In the genomic region with DNA sequence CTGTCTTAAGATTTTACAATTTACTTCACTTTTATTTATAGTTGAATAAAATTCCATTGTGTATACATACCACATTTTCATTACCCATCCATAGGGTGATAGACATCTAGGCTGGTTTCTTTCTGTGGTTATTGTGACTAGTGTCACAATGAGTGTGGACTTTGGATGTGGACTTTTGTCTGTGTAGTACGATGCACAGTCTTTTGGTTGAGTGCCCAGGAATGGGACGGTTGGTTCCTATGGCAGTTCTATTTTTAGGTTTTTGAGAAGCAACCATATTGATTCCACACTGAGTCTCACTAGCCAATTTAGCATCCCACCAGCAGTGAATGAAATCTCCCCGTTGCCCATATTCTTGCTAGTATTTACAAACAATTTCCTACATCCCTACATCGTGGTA, we compare ENCODE assay signal across 23 mouse cellular contexts.
DNase-seq lines count a peak whose midpoint lies in the region; ATAC-seq and TF ChIP-seq lines count a peak whose summit lies in the region.
"Had no signal": no experiment of that assay in that cellular context is flagged by ENCODE, and none has a peak within 500 bp of the region (broad histone marks: within the 10 kb centered on the region; RNA-seq: fewer than 3 reads in every experiment).

No protein-coding gene starts in this region.

- H3K4me3 ChIP-seq in liver, postnatal 0 days (ENCODE audit: low read depth, low read length): no peak overlapping the region
- H3K4me3 ChIP-seq in liver, embryonic 11.5 days (ENCODE audit: low read depth, low read length): no peak overlapping the region
- H3K4me3 ChIP-seq: forebrain, embryonic 10.5 days; heart, adult 2 months; heart, embryonic 10.5 days; heart, embryonic 13.5 days; hindbrain, embryonic 12.5 days; hindbrain, embryonic 15.5 days had no signal

- no peak for TF ChIP-seq EP300 in liver, postnatal 0 days (IDR thresholded peaks at IDR 0.05; ENCODE audit: low read depth)

- H3K4me2 ChIP-seq in liver, postnatal 0 days (ENCODE audit: low read depth, low read length): no peak overlapping the region
- H3K4me2 ChIP-seq in liver, embryonic 11.5 days: no peak overlapping the region
- H3K4me2 ChIP-seq: heart, embryonic 13.5 days; hindbrain, embryonic 12.5 days; hindbrain, embryonic 15.5 days had no signal

- peak; percentile 86 for ATAC-seq in liver, postnatal 0 days
- ATAC-seq in liver, embryonic 11.5 days (replicated peaks; ENCODE audit: low FRiP score): no peak
- ATAC-seq: forebrain, embryonic 14.5 days; Patski had no signal

- WGBS in liver, postnatal 0 days (ENCODE audit: insufficient replicate concordance): 48% methylated on average over 4 of the region's 4 CpGs
- 68% methylated on average over 4 of the region's 4 CpGs for WGBS in liver, embryonic 11.5 days

- H3K27me3 ChIP-seq in liver, postnatal 0 days (ENCODE audit: insufficient read depth, low read length): no peaks in the 10 kb centered on the region
- H3K27me3 ChIP-seq in liver, embryonic 11.5 days (replicated peaks; ENCODE audit: control insufficient read depth, insufficient read depth, low read length): no peaks in the 10 kb centered on the region
- H3K27me3 ChIP-seq: CH12.LX; hindbrain, embryonic 12.5 days; hindbrain, embryonic 15.5 days; Patski had no signal

- 0 out of 2 replicates have a peak, but pooled peaks cover 2% of the 10 kb centered on the region for H3K4me1 ChIP-seq in liver, postnatal 0 days (ENCODE audit: insufficient read depth)
- no peaks in the 10 kb centered on the region for H3K4me1 ChIP-seq in liver, embryonic 11.5 days (replicated peaks; ENCODE audit: control insufficient read depth, insufficient read depth, low read length)

- TF ChIP-seq CTCF in liver, postnatal 0 days (IDR thresholded peaks at IDR 0.05; ENCODE audit: low read depth): no peak

- intact Hi-C loops in heart, postnatal 14 days (cut with DNase I): no loop called here

- H3K9me3 ChIP-seq in liver, postnatal 0 days (ENCODE audit: low read length): no peaks in the 10 kb centered on the region
- H3K9me3 ChIP-seq in liver, embryonic 11.5 days (ENCODE audit: control insufficient read depth, low read length): no peaks in the 10 kb centered on the region
- H3K9me3 ChIP-seq: forebrain, embryonic 10.5 days; G1E; heart, embryonic 10.5 days; hindbrain, embryonic 12.5 days; hindbrain, embryonic 15.5 days had no signal

- DNase-seq in heart, adult 11 months: peak; percentile 27
- DNase-seq in heart, postnatal 14 days: no peak
- peak; percentile 42 for DNase-seq in kidney, adult 9 months
- DNase-seq in kidney, postnatal 14 days: no peak
- DNase-seq in liver, postnatal 0 days: peak; percentile 21
- no peak for DNase-seq in liver, embryonic 11.5 days (ENCODE audit: low spot score)
- DNase-seq: adrenal gland, postnatal 10 days; adrenal gland, postnatal 36 days; B cell, adult 2 months; cerebellum, adult 18-20 months; cerebellum, adult 9-10 months; cerebellum, postnatal 14 days; gastrocnemius, postnatal 25 days; heart, adult 2 months had no signal

- H3K27ac ChIP-seq in liver, postnatal 0 days (ENCODE audit: low read depth): peak overlapping the region; percentile 71; the same call in 1 of the 2 replicates
- H3K27ac ChIP-seq in liver, embryonic 11.5 days (ENCODE audit: low read depth, low read length): no peak overlapping the region
- H3K27ac ChIP-seq: forebrain, embryonic 10.5 days; heart, adult 2 months; heart, embryonic 10.5 days; heart, embryonic 13.5 days; hindbrain, embryonic 12.5 days; hindbrain, embryonic 15.5 days had no signal

- H3K36me3 ChIP-seq in liver, postnatal 0 days (replicated peaks; ENCODE audit: insufficient read depth, low read length): no peaks in the 10 kb centered on the region
- no peaks in the 10 kb centered on the region for H3K36me3 ChIP-seq in liver, embryonic 11.5 days (ENCODE audit: control insufficient read depth, insufficient read depth, low read length)
- H3K36me3 ChIP-seq: forebrain, embryonic 10.5 days; G1E; heart, embryonic 10.5 days; heart, embryonic 13.5 days; hindbrain, embryonic 12.5 days; hindbrain, embryonic 15.5 days had no signal

- no peak overlapping the region for H3K9ac ChIP-seq in liver, postnatal 0 days (replicated peaks)
- no peak overlapping the region for H3K9ac ChIP-seq in liver, embryonic 11.5 days (ENCODE audit: low read depth, low read length)
- H3K9ac ChIP-seq: heart, embryonic 13.5 days; hindbrain, embryonic 12.5 days; hindbrain, embryonic 15.5 days had no signal

Comparison
In these comparisons a context has a peak if more than half of its experiments do, and no peak if none do; other contexts are left out.
1. DNase-seq: peak in heart, adult 11 months (single experiment), kidney, adult 9 months (single experiment) and liver, postnatal 0 days (single experiment); none in heart, postnatal 14 days (0 of 2), kidney, postnatal 14 days (single experiment) and liver, embryonic 11.5 days (single experiment).